Mouse (Mus musculus) embryonic facial prominence, embryonic 13.5 days (tissue): ENCODE measurements around the gene Pde7b. TPM values are rescaled to one million over a fixed set of nuclear protein-coding genes. Genes with fewer than 3 reads are reported as not detected.

Experiments used
- ATAC-seq: fragments of 200-750 bp; cut with Nextera tagmentation; 2 replicates; pipeline ENCODE4 v1.8.0; 2017; ENCODE audit warnings: low read depth; ENCODE audit not compliant: insufficient number of reproducible peaks, insufficient read depth, low FRiP score, low TSS enrichment
- H3K27ac ChIP-seq: fragments of 300-500 bp; sonication (generic); 2 replicates; pipeline ENCODE4 v1.5.1; 2015; ENCODE audit warnings: moderate library complexity, mild to moderate bottlenecking, inconsistent platforms
- H3K27me3 ChIP-seq: fragments of 300-500 bp; sonication (generic); 2 replicates; pipeline ENCODE4 v1.6.1; 2015; ENCODE audit warnings: mild to moderate bottlenecking, inconsistent platforms
- H3K36me3 ChIP-seq: fragments of 300-500 bp; sonication (generic); 2 replicates; pipeline ENCODE4 v1.6.1; 2015; ENCODE audit warnings: mild to moderate bottlenecking, inconsistent platforms
- H3K4me1 ChIP-seq: fragments of 300-500 bp; sonication (generic); 2 replicates; pipeline ENCODE4 v1.6.1; 2015; ENCODE audit warnings: inconsistent platforms
- H3K4me2 ChIP-seq: fragments of 300-500 bp; sonication (generic); 2 replicates; pipeline ENCODE4 v1.6.1; 2015; ENCODE audit warnings: moderate library complexity, mild to moderate bottlenecking, inconsistent platforms
- H3K4me3 ChIP-seq: fragments of 300-500 bp; sonication (generic); 2 replicates; pipeline ENCODE4 v1.5.1; 2015; ENCODE audit warnings: mild to moderate bottlenecking, inconsistent platforms
- H3K9ac ChIP-seq: fragments of 300-500 bp; sonication (generic); 2 replicates; pipeline ENCODE4 v1.6.1; 2015; ENCODE audit warnings: mild to moderate bottlenecking, inconsistent platforms
- H3K9me3 ChIP-seq: fragments of 300-500 bp; sonication (generic); 2 replicates; pipeline ENCODE4 v1.6.1; 2016; ENCODE audit warnings: inconsistent platforms
- WGBS: fragments of 180-500 bp; shearing (Covaris S2); methylation state at CpG from one replicate; pipeline ENCODE4 v1.1.7; 2015; ENCODE audit warnings: mixed read lengths; 5-methylcytosine and 5-hydroxymethylcytosine counted together
- polyA plus RNA-seq: library from polyadenylated mRNA; unstranded; fragments of >200 nt; fragmentation: Nextera tagmentation; extraction: Ambion mirVana; gene quantifications from 2 replicates; pipeline ENCODE4 v1.2.1, GENCODE M21; 2015

Gene Pde7b
- polyA plus RNA-seq, 1 experiment from 2014 or later: 14.9 TPM

DNA sequence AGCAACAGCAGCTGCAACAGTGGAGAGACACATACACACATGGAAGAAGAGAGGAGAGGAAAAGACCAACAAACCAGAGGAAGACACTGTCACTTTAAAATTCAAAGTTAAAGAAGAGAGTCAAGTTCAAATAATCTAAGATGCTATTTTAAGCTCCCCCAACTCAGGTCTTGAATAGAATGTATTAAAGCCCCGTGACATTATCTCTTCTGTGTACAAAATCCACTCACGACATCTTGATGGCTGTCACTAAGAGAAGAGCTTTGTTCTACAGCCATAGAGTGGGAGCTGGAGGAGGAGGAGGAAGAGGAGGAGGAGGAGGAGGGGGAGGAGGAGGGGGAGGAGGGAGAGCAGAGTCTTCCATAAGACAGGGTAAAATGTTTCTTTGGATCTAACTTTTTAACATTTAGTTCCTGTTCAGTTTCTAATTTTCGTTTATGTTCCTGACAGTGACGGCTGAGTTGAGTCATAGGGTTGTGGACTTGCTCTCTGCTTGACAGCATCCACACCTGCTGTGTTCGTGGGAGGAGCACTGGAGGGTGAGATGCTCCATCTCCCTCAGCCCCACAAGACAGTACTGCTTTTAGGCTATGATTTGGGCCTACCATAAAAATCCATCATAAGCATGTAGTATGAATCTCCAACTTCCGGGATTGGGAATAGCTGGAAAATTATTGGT is 270.4 kb downstream of the Pde7b start:
- H3K36me3 ChIP-seq: no peaks in the 10 kb centered on the region
- no peak overlapping the region for H3K4me2 ChIP-seq
- peaks cover 33% of the 10 kb centered on the region for H3K4me1 ChIP-seq
- H3K9me3 ChIP-seq: no peaks in the 10 kb centered on the region
- H3K27me3 ChIP-seq: no peaks in the 10 kb centered on the region
- ATAC-seq: no peak
- H3K4me3 ChIP-seq: no peak overlapping the region
- 70% methylated on average over 6 of the region's 6 CpGs for WGBS
- H3K9ac ChIP-seq: no peak overlapping the region
- peak overlapping the region; percentile 39; the same call in 1 of the 2 replicates for H3K27ac ChIP-seq

DNA sequence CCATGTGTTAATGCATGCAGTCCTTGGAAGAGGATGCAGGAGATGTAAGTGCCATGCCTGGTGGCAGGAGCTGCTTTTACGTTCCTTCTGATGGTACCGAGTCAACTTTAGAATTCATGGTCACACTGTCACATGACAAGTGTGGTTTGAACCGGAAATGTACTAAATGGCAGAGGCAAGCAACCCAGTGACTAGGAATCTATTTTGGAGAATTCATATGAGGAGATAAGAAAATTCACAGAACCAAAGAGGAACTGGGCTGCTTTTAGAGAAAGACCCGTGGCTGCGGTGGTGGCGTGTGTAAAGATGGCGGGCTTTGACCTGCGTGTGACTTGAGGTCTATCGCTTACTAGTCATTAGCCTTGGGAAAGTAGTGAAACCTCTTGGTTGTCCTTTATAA is 287.4 kb downstream of the Pde7b start:
- Histone ChIP-seq H3K4me2 (no peak overlapping the region), H3K36me3 (peaks cover 20% of the 10 kb centered on the region; the same call in 1 of the 2 replicates), H3K9ac (no peak overlapping the region), H3K4me1 (peaks cover 22% of the 10 kb centered on the region), H3K27ac (no peak overlapping the region), H3K4me3 (no peak overlapping the region), H3K27me3 (no peaks in the 10 kb centered on the region), H3K9me3 (no peaks in the 10 kb centered on the region)
- WGBS: 86% methylated on average over 9 of the region's 9 CpGs
- ATAC-seq: no peak

DNA sequence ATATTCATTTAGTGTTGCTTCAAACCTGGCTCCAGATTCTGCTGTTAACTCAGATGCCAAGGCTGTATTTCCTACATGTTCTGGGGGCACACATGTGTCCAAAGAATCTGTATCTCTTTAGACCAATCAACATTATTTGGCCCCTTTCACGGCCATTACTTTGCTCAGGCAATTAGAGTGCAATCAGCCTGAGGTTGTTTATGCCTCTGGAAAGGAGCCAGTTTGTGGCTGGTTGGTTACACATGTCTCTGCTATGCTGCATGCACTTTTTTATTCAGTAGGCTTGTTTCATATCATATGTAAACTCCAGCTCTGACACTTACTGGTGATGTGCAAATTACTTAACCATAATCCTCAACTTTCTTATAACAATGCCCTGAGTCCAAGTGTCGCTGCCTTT is 287.9 kb downstream of the Pde7b start:
- no peak overlapping the region for H3K4me3 ChIP-seq
- 48% methylated on average over 2 of the region's 2 CpGs for WGBS
- H3K27ac ChIP-seq: peak overlapping the region; percentile 64; the same call in 1 of the 2 replicates
- no peak overlapping the region for H3K4me2 ChIP-seq
- H3K9ac ChIP-seq: no peak overlapping the region
- peaks cover 20% of the 10 kb centered on the region; the same call in 1 of the 2 replicates for H3K36me3 ChIP-seq
- H3K4me1 ChIP-seq: peaks cover 22% of the 10 kb centered on the region
- 0 out of 2 replicates have a peak, but pooled peaks have one; percentile 26 for ATAC-seq
- H3K27me3 ChIP-seq: no peaks in the 10 kb centered on the region
- H3K9me3 ChIP-seq: no peaks in the 10 kb centered on the region

DNA sequence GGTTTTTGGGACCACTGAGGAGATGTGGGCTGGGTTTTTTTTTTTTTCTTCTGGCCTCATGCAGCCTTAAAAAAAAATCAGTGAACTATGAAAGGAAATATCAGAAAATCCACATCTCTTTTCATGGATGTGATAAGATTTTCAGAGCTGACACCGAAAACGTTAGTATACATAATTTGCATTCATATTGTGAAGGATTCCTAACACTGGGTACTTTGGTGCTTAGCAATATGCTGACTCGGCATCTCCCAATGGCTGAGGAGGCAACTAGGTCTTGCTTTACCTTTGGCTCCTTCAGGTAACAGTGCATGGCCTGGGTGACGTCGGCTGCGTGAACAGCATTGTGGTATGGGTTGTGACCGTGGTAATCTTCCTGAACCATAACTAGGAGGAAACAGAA is 289.0 kb downstream of the Pde7b start:
- H3K9me3 ChIP-seq: no peaks in the 10 kb centered on the region
- ATAC-seq: no peak
- peaks cover 22% of the 10 kb centered on the region for H3K4me1 ChIP-seq
- peak overlapping the region; percentile 64; the same call in 1 of the 2 replicates for H3K27ac ChIP-seq
- H3K36me3 ChIP-seq: peaks cover 20% of the 10 kb centered on the region; the same call in 1 of the 2 replicates
- H3K27me3 ChIP-seq: no peaks in the 10 kb centered on the region
- 93% methylated on average over 7 of the region's 7 CpGs for WGBS
- no peak overlapping the region for H3K4me3 ChIP-seq
- H3K4me2 ChIP-seq: no peak overlapping the region
- H3K9ac ChIP-seq: no peak overlapping the region

DNA sequence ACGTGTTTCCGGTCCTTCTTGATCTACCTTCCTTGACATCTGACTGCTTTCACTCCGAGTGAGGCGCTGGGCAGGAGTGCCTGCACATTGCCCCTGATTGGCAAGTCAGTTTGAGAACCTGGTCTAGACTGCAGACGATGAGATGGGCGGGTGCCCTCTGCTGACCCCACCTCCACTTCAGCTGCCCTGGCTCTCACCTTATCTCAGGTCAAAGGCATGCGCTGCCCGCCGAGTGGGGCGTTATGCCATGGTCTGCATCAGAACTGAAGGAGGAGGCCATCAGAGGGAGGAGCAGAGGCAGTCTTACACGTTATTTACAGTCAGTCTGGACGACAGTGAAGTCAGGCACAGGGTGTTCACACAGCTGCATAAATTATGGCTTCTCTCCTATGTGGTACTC is 293.5 kb downstream of the Pde7b start:
- Histone ChIP-seq H3K36me3 (peaks cover 17% of the 10 kb centered on the region; the same call in 1 of the 2 replicates), H3K9ac (no peak overlapping the region), H3K4me1 (peaks cover 13% of the 10 kb centered on the region), H3K27ac (no peak overlapping the region), H3K4me3 (no peak overlapping the region), H3K27me3 (no peaks in the 10 kb centered on the region; the same call in 1 of the 2 replicates), H3K4me2 (no peak overlapping the region), H3K9me3 (no peaks in the 10 kb centered on the region)
- 78% methylated on average over 12 of the region's 12 CpGs for whole genome bisulfite sequencing
- ATAC-seq: no peak

DNA sequence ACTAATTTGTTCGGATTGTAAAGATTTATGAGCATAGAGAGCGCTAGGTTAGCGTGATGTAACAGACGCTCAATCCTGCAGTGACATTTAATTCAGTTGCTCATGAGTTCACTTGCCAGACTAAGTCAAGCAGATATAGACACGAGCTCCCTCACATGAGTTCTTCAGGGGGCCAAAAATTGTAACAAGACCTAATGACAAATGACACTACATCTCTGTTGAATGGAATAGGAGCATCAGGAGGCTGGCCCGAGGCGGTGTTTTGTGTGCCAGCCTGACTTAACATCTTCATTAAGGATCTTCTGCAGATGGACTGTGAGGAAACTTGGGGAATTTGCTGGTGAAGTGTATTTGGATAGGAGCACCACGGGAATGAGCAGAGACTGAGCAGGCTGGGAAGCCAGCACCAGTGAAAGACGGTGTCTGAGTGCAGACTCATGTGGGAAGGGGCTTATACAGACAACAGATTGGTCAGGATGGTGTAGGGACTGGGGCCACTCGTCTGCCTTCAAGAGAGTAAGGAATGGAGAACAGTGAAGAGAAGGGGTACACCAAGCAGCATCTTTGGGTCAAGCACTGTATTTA is 303.5 kb downstream of the Pde7b start:
- H3K4me2 ChIP-seq: no peak overlapping the region
- 79% methylated on average over 10 of the region's 10 CpGs for WGBS
- no peaks in the 10 kb centered on the region for H3K9me3 ChIP-seq
- no peak overlapping the region for H3K4me3 ChIP-seq
- ATAC-seq: no peak
- H3K27ac ChIP-seq: no peak overlapping the region
- H3K36me3 ChIP-seq: peaks cover 11% of the 10 kb centered on the region; the same call in 1 of the 2 replicates
- no peaks in the 10 kb centered on the region for H3K4me1 ChIP-seq
- H3K9ac ChIP-seq: no peak overlapping the region
- H3K27me3 ChIP-seq: no peaks in the 10 kb centered on the region

DNA sequence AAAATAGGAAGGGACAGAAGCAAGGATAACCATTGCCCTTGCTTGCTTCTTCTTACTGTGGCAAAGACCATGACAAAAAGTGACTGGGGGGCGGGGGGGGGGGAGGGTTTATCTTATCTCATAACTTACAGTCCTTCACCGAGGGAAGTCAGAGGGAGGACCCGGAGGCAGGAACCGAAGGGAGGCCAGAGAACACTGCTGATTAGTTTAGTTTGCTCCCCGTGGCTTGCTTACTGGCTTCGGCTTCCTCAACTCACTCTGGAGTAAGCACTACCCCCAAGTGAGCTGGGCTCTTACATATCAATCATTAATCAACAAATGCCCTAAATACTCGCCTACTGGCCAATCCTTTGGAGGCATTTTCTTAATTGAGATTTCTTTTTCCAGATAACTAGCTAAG is 304.6 kb downstream of the Pde7b start:
- Histone ChIP-seq H3K36me3 (peaks cover 12% of the 10 kb centered on the region; the same call in 1 of the 2 replicates), H3K27me3 (no peaks in the 10 kb centered on the region), H3K9me3 (no peaks in the 10 kb centered on the region), H3K27ac (no peak overlapping the region), H3K4me3 (no peak overlapping the region), H3K4me2 (no peak overlapping the region), H3K9ac (no peak overlapping the region), H3K4me1 (no peaks in the 10 kb centered on the region)
- 75% methylated on average over 7 of the region's 7 CpGs for WGBS
- no peak for ATAC-seq

DNA sequence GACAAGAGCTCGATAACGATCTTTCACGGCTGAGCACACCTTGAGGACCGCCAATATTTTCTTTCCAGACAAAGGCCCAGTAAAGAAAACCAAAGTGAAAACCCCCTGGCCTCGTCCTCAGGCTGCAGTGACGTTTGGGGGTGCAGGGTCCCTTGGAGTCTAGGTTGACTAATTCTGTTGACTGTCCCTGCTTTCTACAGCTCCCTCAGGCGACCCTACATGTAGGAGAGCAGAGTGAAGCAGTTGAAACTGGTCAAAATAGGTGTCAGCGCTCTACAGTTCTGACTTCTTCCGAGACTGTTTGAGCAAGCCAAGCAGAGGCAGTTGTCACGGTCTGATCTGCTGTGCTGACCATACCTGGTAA is 306.0 kb downstream of the Pde7b start:
- Histone ChIP-seq H3K9me3 (no peaks in the 10 kb centered on the region), H3K27me3 (no peaks in the 10 kb centered on the region), H3K9ac (no peak overlapping the region), H3K27ac (no peak overlapping the region), H3K4me1 (no peaks in the 10 kb centered on the region), H3K4me3 (no peak overlapping the region), H3K4me2 (no peak overlapping the region), H3K36me3 (peaks cover 14% of the 10 kb centered on the region; the same call in 1 of the 2 replicates)
- 81% methylated on average over 10 of the region's 10 CpGs for WGBS
- ATAC-seq: no peak

DNA sequence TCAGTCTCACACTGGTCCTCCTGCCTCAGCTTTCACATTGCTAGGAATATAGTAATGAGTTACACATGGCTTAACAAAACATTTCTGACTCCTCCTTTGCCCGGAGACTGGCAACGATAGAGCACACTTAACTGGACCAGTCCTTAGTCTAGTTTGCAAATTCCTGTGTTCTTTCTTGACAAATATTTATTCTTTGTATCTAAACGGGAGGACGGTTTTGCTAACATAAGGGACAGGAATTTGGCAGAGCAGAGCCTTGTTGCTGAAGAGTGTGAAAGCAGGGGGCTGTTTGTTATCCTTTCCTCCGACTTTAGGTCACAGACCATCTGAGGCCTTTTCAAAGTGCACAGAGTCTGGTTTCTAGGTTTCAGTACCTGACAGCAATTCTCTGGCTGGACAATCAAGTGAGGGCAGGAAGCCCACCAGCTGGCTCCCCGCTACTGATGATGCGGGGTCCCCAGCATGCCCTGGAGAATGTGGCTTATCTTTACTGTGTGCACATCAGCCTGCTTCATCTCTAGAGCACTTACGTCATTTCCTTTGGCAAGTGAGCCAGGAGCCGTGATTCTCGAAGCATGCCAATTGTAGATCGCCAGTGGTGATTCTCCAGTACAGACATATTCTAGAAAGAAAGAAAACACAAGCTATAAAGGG is 306.5 kb downstream of the Pde7b start:
- Histone ChIP-seq H3K4me1 (no peaks in the 10 kb centered on the region), H3K9me3 (no peaks in the 10 kb centered on the region), H3K27me3 (no peaks in the 10 kb centered on the region), H3K36me3 (peaks cover 18% of the 10 kb centered on the region), H3K4me2 (no peak overlapping the region), H3K4me3 (no peak overlapping the region), H3K9ac (no peak overlapping the region), H3K27ac (no peak overlapping the region)
- WGBS: 72% methylated on average over 11 of the region's 11 CpGs
- no peak for ATAC-seq

DNA sequence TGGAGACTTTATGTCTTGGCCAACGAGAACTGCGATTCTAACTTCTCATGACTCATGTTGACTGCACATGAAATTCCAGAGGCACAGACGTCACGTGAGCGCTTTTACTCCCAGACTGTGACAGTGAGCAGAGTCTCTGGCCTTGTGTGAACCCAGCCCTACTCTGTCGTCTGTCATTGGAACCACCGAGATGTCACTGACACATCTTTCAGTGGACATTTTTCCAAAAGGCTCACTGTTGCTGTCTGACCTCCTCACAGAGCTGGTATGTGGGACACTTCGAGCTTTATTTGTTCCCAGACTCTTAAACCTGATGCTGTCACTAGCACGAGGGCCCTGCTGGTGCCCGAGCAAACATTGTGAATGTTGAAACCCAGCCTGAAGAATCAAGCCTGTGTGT is 315.7 kb downstream of the Pde7b start:
- 82% methylated on average over 10 of the region's 10 CpGs for WGBS
- no peaks in the 10 kb centered on the region for H3K27me3 ChIP-seq
- no peak overlapping the region for H3K27ac ChIP-seq
- H3K9me3 ChIP-seq: no peaks in the 10 kb centered on the region
- H3K4me2 ChIP-seq: no peak overlapping the region
- 0 out of 2 replicates have a peak, but pooled peaks cover 3% of the 10 kb centered on the region for H3K4me1 ChIP-seq
- H3K4me3 ChIP-seq: no peak overlapping the region
- H3K9ac ChIP-seq: no peak overlapping the region
- ATAC-seq: no peak
- peaks cover 33% of the 10 kb centered on the region for H3K36me3 ChIP-seq

DNA sequence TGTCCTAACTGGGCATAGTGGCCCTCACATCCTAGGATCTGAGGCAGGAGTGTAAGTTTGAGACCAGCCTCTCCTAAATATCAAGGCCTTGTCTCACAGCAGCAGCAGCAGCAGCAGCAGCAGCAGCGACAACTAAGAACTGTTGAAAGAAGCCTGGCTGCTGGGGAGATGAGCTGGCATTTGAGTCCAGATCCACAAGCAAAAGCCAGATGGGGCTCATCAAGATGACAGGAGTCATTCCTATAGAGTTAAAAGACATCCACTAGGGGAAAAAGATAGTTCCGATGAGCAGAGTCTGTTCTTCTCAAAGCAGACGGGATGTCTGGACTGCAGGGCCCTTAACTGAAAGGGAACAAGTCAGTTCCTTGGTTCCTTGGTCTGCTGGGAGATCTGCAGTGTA is 316.5 kb downstream of the Pde7b start:
- 65% methylated on average over 3 of the region's 3 CpGs for WGBS
- no peak for ATAC-seq

More for the DNA sequence above, 316.5 kb downstream of the Pde7b start:
- Histone ChIP-seq H3K9ac (no peak overlapping the region), H3K36me3 (peaks cover 27% of the 10 kb centered on the region), H3K4me2 (no peak overlapping the region), H3K27me3 (no peaks in the 10 kb centered on the region), H3K9me3 (no peaks in the 10 kb centered on the region), H3K27ac (no peak overlapping the region), H3K4me1 (0 out of 2 replicates have a peak, but pooled peaks cover 3% of the 10 kb centered on the region), H3K4me3 (no peak overlapping the region)
